Mouse (Mus musculus) CH12.LX (cell line): ENCODE results near the gene Cntn4. TPM values are rescaled to one million over a fixed set of nuclear protein-coding genes. Genes with fewer than 3 reads are reported as not detected.

Experiments
- DNase-seq: peaks from one replicate; pipeline ENCODE4 v3.0.0-alpha.2; 2013; ENCODE audit errors: extremely low read depth
- H3K27ac ChIP-seq: 2 replicates; pipeline ENCODE4 v1.5.1; 2012; ENCODE audit warnings: low read depth, mild to moderate bottlenecking, control low read depth, moderate library complexity; ENCODE audit not compliant: insufficient read depth
- H3K27me3 ChIP-seq: replicated peaks from 2 replicates; pipeline ENCODE3; 2012; ENCODE audit warnings: inconsistent platforms
- H3K36me3 ChIP-seq, 2 experiments: replicated peaks in 1 of 2; 2 replicates each; pipeline versions ENCODE3 to v1.6.1; 2012; ENCODE audit warnings: inconsistent platforms in 1 of 2, low read length in 1 of 2, mild to moderate bottlenecking in 1 of 2, mixed read lengths in 1 of 2, moderate library complexity in 1 of 2; ENCODE audit not compliant: control insufficient read depth in 1 of 2, insufficient read depth in 1 of 2
- H3K4me1 ChIP-seq, 2 experiments: 2 replicates each; pipeline ENCODE4 v1.6.1; 2012; ENCODE audit warnings: inconsistent platforms in 1 of 2, moderate library complexity in 1 of 2; ENCODE audit not compliant: insufficient read depth in 2 of 2, control insufficient read depth in 1 of 2
- H3K4me2 ChIP-seq: 2 replicates; pipeline ENCODE4 v1.6.1; 2012; ENCODE audit warnings: low read depth, mild to moderate bottlenecking, control low read depth; ENCODE audit not compliant: poor library complexity, insufficient read depth, severe bottlenecking
- H3K4me3 ChIP-seq, 3 experiments: fragments of 150-350 bp in 1 of 3; sonication (generic) in 1 of 3; replicated peaks in 1 of 3; 2 replicates each; pipeline versions ENCODE3 to v1.5.1; 2011 to 2012; ENCODE audit warnings: low read depth in 2 of 3, low read length in 2 of 3, mild to moderate bottlenecking in 2 of 3, moderate library complexity in 2 of 3, control low read depth in 1 of 3, improper control_type of control experiment in 1 of 3, inconsistent platforms in 1 of 3, mixed read lengths in 1 of 3; ENCODE audit not compliant: poor library complexity in 1 of 3
- H3K79me2 ChIP-seq: replicated peaks from 2 replicates; pipeline ENCODE4 v1.6.1; 2012; ENCODE audit warnings: mild to moderate bottlenecking, moderate library complexity; ENCODE audit not compliant: control insufficient read depth, poor library complexity, insufficient read depth, severe bottlenecking; ENCODE audit errors: extremely low read depth
- H3K9ac ChIP-seq: 2 replicates; pipeline ENCODE4 v1.6.1; 2012; ENCODE audit warnings: low read depth, mild to moderate bottlenecking, control low read depth, moderate library complexity; ENCODE audit not compliant: insufficient read depth
- H3K9me3 ChIP-seq: replicated peaks from 2 replicates; pipeline ENCODE3; 2012; ENCODE audit warnings: low read length, inconsistent platforms, mixed read lengths
- BHLHE40 ChIP-seq: IDR thresholded peaks from 2 replicates; pipeline ENCODE4 v1.6.1; 2011; ENCODE audit warnings: mild to moderate bottlenecking, low read depth, low read length, improper control_type of control experiment
- CHD1 ChIP-seq: IDR thresholded peaks from 2 replicates; pipeline ENCODE4 v1.6.1; 2012; ENCODE audit warnings: low read depth, low read length, improper control_type of control experiment, inconsistent platforms
- CHD2 ChIP-seq: IDR thresholded peaks from 2 replicates; pipeline ENCODE4 v1.6.1; 2011; ENCODE audit warnings: low read length, improper control_type of control experiment
- EP300 ChIP-seq: IDR thresholded peaks from 2 replicates; pipeline ENCODE4 v1.6.1; 2011; ENCODE audit warnings: low read length, improper control_type of control experiment
- ETS1 ChIP-seq: conservative IDR thresholded peaks from 2 replicates; pipeline ENCODE4 v1.6.1; 2012; ENCODE audit warnings: low read depth, mild to moderate bottlenecking, inconsistent platforms, low read length, improper control_type of control experiment, moderate library complexity
- HCFC1 ChIP-seq: IDR thresholded peaks from 2 replicates; pipeline ENCODE4 v1.6.1; 2012; ENCODE audit warnings: low read depth, mild to moderate bottlenecking, inconsistent platforms, low read length, improper control_type of control experiment
- IRF4 ChIP-seq: IDR thresholded peaks from 2 replicates; pipeline ENCODE4 v1.6.1; 2014; ENCODE audit warnings: low read depth, mild to moderate bottlenecking, inconsistent platforms, low read length, improper control_type of control experiment
- MAX ChIP-seq: IDR thresholded peaks from 2 replicates; pipeline ENCODE4 v1.6.1; 2011; ENCODE audit warnings: low read length, improper control_type of control experiment
- MAZ ChIP-seq: IDR thresholded peaks from 2 replicates; pipeline ENCODE4 v1.6.1; 2012; ENCODE audit warnings: low read depth, mild to moderate bottlenecking, inconsistent platforms, low read length, improper control_type of control experiment, moderate library complexity
- MEF2A ChIP-seq: IDR thresholded peaks from 2 replicates; pipeline ENCODE4 v1.6.1; 2014; ENCODE audit warnings: low read depth, mild to moderate bottlenecking, inconsistent platforms, low read length, improper control_type of control experiment, borderline replicate concordance
- MYC ChIP-seq: IDR thresholded peaks from 2 replicates; pipeline ENCODE4 v1.6.1; 2011; ENCODE audit warnings: low read depth, mild to moderate bottlenecking, improper control_type of control experiment, low read length
- NELFE ChIP-seq: IDR thresholded peaks from 2 replicates; pipeline ENCODE4 v1.6.1; 2011; ENCODE audit warnings: low read depth, low read length, improper control_type of control experiment
- NRF1 ChIP-seq: IDR thresholded peaks from 2 replicates; pipeline ENCODE4 v1.6.1; 2014; ENCODE audit warnings: low read depth, mild to moderate bottlenecking, inconsistent platforms, low read length, improper control_type of control experiment, moderate library complexity
- PAX5 ChIP-seq: IDR thresholded peaks from 2 replicates; pipeline ENCODE4 v1.6.1; 2012; ENCODE audit warnings: low read length, inconsistent platforms, mixed read lengths
- POLR2A ChIP-seq: IDR thresholded peaks from 2 replicates; pipeline ENCODE4 v1.6.1; 2011; ENCODE audit warnings: low read depth, mild to moderate bottlenecking, improper control_type of control experiment, low read length
- RAD21 ChIP-seq: IDR thresholded peaks from 2 replicates; pipeline ENCODE4 v1.6.1; 2011; ENCODE audit warnings: low read depth, mild to moderate bottlenecking, low read length, improper control_type of control experiment, moderate library complexity
- TCF12 ChIP-seq: IDR thresholded peaks from 2 replicates; pipeline ENCODE4 v1.6.1; 2014; ENCODE audit warnings: low read depth, mild to moderate bottlenecking, inconsistent platforms, low read length, improper control_type of control experiment
- USF1 ChIP-seq: IDR thresholded peaks from 2 replicates; pipeline ENCODE4 v1.6.1; 2014; ENCODE audit warnings: low read depth, mild to moderate bottlenecking, inconsistent platforms, low read length, improper control_type of control experiment
- ZKSCAN1 ChIP-seq: IDR thresholded peaks from 2 replicates; pipeline ENCODE4 v1.6.1; 2012; ENCODE audit warnings: low read depth, inconsistent platforms, low read length, improper control_type of control experiment, borderline replicate concordance
- ZMIZ1 ChIP-seq: IDR thresholded peaks from 2 replicates; pipeline ENCODE4 v1.6.1; 2012; ENCODE audit warnings: low read depth, mild to moderate bottlenecking, inconsistent platforms, low read length, improper control_type of control experiment
- ZNF384 ChIP-seq: IDR thresholded peaks from 2 replicates; pipeline ENCODE4 v1.6.1; 2012; ENCODE audit warnings: low read depth, low read length, improper control_type of control experiment, inconsistent platforms
- dilution Hi-C: fragments of 300-500 bp; cut with MboI; formaldehyde crosslinking; loops from 2 replicates; pipeline ENCODE4 v1.14.3; 2020; ENCODE audit warnings: low sequenced_read_pairs; ENCODE audit not compliant: extremely low pct_unique_long_range_greater_than_20kb, extremely low pct_ligation_motif_present
- in situ Hi-C: fragments of 300-500 bp; cut with MboI; formaldehyde crosslinking; loops from 3 replicates; pipeline ENCODE4 v1.14.3; 2019; ENCODE audit warnings: low sequenced_read_pairs, low pct_ligation_motif_present, low pct_unique_long_range_greater_than_20kb, mixed read lengths
- polyA plus RNA-seq: library from polyadenylated mRNA; unstranded; fragments of >175 nt; gene quantifications from 2 replicates; pipeline ENCODE4 v1.2.1, GENCODE M21; 2012; ENCODE audit warnings: low read depth; ENCODE audit not compliant: insufficient read length
- total RNA-seq, 2 experiments: library from RNA; depleted of rRNA; stranded (reverse); fragments of 300-350 nt in 1 of 2; fragments of >200 nt in 1 of 2; gene quantifications; 2 replicates each; pipeline ENCODE4 v1.2.3; 2012 to 2014

Gene Cntn4
- total and polyA plus RNA-seq, 3 experiments: 0.14 TPM; not detected in 2

GRCm38 (mm10) chr6:105892838-105893237, 215.4 kb downstream of the Cntn4 start:
- Histone ChIP-seq H3K27ac (no peak overlapping the region), H3K27me3 (no peaks in the 10 kb centered on the region), H3K36me3 (no peaks in the 10 kb centered on the region), H3K4me1 (no peaks in the 10 kb centered on the region), H3K79me2 (no peaks in the 10 kb centered on the region), H3K9ac (no peak overlapping the region), H3K4me3 (no peak overlapping the region), H3K4me2 (no peak overlapping the region), H3K9me3 (no peaks in the 10 kb centered on the region)
- in situ Hi-C loops: no loop called here
- no peak for DNase-seq
- dilution Hi-C loops: no loop called here
- no peak for TF ChIP-seq ZKSCAN1
- TF ChIP-seq PAX5: no peak
- no peak for TF ChIP-seq CHD1
- no peak for TF ChIP-seq RAD21
- TF ChIP-seq NELFE: no peak
- TF ChIP-seq BHLHE40: no peak
- no peak for TF ChIP-seq IRF4
- no peak for TF ChIP-seq NRF1
- TF ChIP-seq MEF2A: no peak

- H3K27ac ChIP-seq: no peak overlapping the region
- TF ChIP-seq EP300 (no peak), TCF12 (no peak), MAZ (no peak), IRF4 (no peak), PAX5 (no peak), MAX (no peak), HCFC1 (no peak), POLR2A (no peak), ZNF384 (no peak), MYC (no peak), ZMIZ1 (no peak), USF1 (no peak), NRF1 (no peak), ETS1 (no peak), CHD2 (no peak)
- H3K36me3 ChIP-seq: no peaks in the 10 kb centered on the region
- in situ Hi-C loops: no loop called here
- DNase-seq: no peak
- no peak overlapping the region for H3K9ac ChIP-seq
- no peaks in the 10 kb centered on the region for H3K27me3 ChIP-seq
- H3K4me3 ChIP-seq: no peak overlapping the region
- H3K9me3 ChIP-seq: no peaks in the 10 kb centered on the region
- dilution Hi-C loops: no loop called here
- H3K4me1 ChIP-seq: no peaks in the 10 kb centered on the region
- no peak overlapping the region for H3K4me2 ChIP-seq
- no peaks in the 10 kb centered on the region for H3K79me2 ChIP-seq
Measured at GRCm38 (mm10) chr6:105938485-105938884, 261.0 kb downstream of the Cntn4 start.
